Mouse (Mus musculus) ES-Bruce4 (cell line): ENCODE measurements around the gene Hsd17b14. TPM values are rescaled to one million over a fixed set of nuclear protein-coding genes. Genes with fewer than 3 reads are reported as not detected.

Experiments used
- H3K27ac ChIP-seq: 2 replicates; pipeline ENCODE4 v1.5.1; 2012; ENCODE audit warnings: low read length, inconsistent platforms; ENCODE audit not compliant: insufficient read depth
- H3K27me3 ChIP-seq: 2 replicates; pipeline ENCODE4 v1.6.1; 2012; ENCODE audit warnings: mild to moderate bottlenecking, low read length, inconsistent platforms; ENCODE audit not compliant: control insufficient read depth, poor library complexity, insufficient read depth, severe bottlenecking
- H3K36me3 ChIP-seq: 2 replicates; pipeline ENCODE4 v1.6.1; 2012; ENCODE audit warnings: inconsistent platforms, mild to moderate bottlenecking, low read length, moderate library complexity; ENCODE audit not compliant: control insufficient read depth, poor library complexity, insufficient read depth, severe bottlenecking
- H3K4me1 ChIP-seq: one replicate; pipeline ENCODE4 v1.8.1; 2011; ENCODE audit warnings: low read length; ENCODE audit not compliant: control insufficient read depth, insufficient read depth
- H3K4me3 ChIP-seq: 2 replicates; pipeline ENCODE4 v1.5.1; 2011; ENCODE audit warnings: low read depth, mild to moderate bottlenecking, low read length
- H3K9ac ChIP-seq: 2 replicates; pipeline ENCODE4 v1.6.1; 2012; ENCODE audit warnings: low read depth, mild to moderate bottlenecking, inconsistent platforms; ENCODE audit not compliant: poor library complexity, severe bottlenecking
- H3K9me3 ChIP-seq: replicated peaks from 2 replicates; pipeline ENCODE4 v1.6.1; 2012; ENCODE audit warnings: mild to moderate bottlenecking, low read length, inconsistent platforms; ENCODE audit not compliant: control insufficient read depth, poor library complexity, insufficient read depth, severe bottlenecking
- CTCF ChIP-seq: IDR thresholded peaks from one replicate; pipeline ENCODE4 v1.8.1; 2011; ENCODE audit warnings: low read depth, low read length
- EP300 ChIP-seq: IDR thresholded peaks from 2 replicates; pipeline ENCODE4 v1.6.1; 2011; ENCODE audit warnings: low read depth, low read length; ENCODE audit not compliant: insufficient read depth
- POLR2A ChIP-seq: IDR thresholded peaks from one replicate; pipeline ENCODE4 v1.8.1; 2011; ENCODE audit warnings: low read length; ENCODE audit not compliant: insufficient read depth
- polyA plus RNA-seq: library from polyadenylated mRNA; stranded (reverse); fragments of >200 nt; gene quantifications from 2 replicates; pipeline ENCODE4 v1.2.4, GENCODE M21; 2011; ENCODE audit warnings: low read depth; ENCODE audit not compliant: missing spikeins, insufficient read depth, insufficient read length

Gene Hsd17b14
- polyA plus RNA-seq, 1 experiment = 55.0 TPM

DNA sequence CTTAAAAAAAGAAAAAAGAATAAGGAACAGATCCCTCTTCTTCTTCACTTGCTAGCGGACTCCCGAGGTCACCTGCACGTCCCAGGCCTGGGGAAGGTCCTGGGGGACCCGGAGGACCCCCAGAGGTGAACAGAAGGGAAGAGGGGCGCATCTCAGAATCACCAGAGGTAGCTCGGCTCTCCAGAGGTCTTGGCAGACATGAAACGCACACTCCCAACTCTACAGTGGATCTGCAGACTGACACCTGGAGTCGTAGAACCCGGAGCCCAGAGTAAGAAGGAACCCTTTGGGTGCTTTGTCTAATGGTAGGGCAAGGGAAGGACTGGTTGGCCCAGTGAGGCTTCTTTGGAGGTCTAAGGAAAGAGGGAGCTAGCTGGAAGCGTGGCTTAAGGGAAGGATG lies 17.1 kb upstream of the Hsd17b14 start:
- H3K27me3 ChIP-seq = no peaks in the 10 kb centered on the region
- no peaks in the 10 kb centered on the region for H3K9me3 ChIP-seq
- H3K27ac ChIP-seq = no peak overlapping the region; the same call in 1 of the 2 replicates
- H3K4me1 ChIP-seq = peaks cover 2% of the 10 kb centered on the region
- H3K9ac ChIP-seq = peak overlapping the region; percentile 61
- H3K36me3 ChIP-seq = no peaks in the 10 kb centered on the region
- TF ChIP-seq POLR2A (no peak), EP300 (no peak), CTCF (no peak)
- H3K4me3 ChIP-seq = peak overlapping the region; percentile 87

DNA sequence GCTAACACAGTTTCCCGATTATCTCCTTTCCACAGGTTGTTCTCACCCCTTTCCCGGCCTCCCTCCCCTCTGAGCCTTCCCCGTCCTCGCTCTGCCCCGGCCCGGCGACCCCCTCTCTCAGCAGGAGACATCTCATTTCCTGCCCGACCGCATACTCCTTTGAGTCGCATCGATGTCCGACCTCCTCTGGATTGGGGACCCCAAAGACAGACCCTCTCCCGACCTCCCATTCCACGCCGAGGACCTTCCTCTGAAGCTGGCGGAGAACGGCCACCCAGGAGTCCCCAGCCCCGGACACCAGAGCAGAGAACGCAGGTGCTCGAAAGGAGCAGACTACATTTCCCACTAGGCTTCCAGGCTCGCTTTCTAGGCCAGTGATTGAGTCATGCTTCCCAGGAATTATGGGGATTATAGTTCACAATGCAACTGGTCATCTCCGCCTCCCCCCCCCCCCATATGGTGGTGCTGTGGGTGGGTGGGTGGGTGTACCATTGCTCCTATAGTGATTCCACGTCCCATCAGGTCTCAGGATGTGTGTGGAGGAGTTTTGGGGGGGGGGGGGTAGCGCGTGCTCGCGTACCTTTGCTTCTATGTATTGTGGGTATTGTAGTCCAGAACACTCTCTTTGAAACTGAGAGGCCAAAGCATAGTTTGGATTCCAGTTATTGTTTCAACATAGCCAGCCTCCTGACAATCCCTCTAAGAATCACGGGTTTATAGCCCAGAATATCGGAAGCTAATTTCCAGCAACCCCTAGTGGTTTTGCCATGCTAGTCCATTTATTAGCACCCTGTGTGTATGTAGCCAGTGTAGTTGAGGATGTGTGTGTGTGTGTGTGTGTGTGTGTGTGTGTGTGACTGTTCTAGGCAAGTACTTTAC lies 16.3 kb upstream of the Hsd17b14 start:
- peak overlapping the region; percentile 61 for H3K9ac ChIP-seq
- peaks cover 2% of the 10 kb centered on the region for H3K4me1 ChIP-seq
- H3K36me3 ChIP-seq = no peaks in the 10 kb centered on the region
- no peaks in the 10 kb centered on the region for H3K9me3 ChIP-seq
- H3K27ac ChIP-seq = no peak overlapping the region; the same call in 1 of the 2 replicates
- peak overlapping the region; percentile 87 for H3K4me3 ChIP-seq
- H3K27me3 ChIP-seq = no peaks in the 10 kb centered on the region
- TF ChIP-seq EP300 (no peak), POLR2A (no peak), CTCF (no peak)

DNA sequence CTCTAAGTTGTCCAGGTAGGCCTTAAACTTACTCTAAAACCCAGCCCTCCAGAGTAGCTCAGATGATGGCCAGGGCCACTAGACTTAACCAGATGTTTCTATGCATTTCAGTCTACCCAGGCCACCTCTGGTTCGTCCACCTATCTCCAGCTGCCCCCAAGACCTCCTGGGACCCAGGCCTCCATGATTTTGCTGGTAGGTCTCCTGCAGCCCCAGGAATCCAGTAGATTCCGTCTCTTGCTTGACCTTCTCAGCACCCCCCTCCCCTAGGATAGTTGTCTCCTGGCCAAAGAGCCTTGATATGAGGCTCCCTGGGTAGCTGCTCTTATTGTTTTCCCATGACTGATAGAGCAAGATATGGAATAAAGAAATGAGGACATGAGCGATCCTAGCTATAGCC lies 15.6 kb upstream of the Hsd17b14 start:
- H3K27ac ChIP-seq = no peak overlapping the region
- TF ChIP-seq CTCF (no peak), EP300 (no peak), POLR2A (no peak)
- no peaks in the 10 kb centered on the region for H3K27me3 ChIP-seq
- H3K9me3 ChIP-seq = no peaks in the 10 kb centered on the region
- H3K36me3 ChIP-seq = no peaks in the 10 kb centered on the region
- no peak overlapping the region for H3K9ac ChIP-seq
- no peak overlapping the region for H3K4me3 ChIP-seq
- peaks cover 2% of the 10 kb centered on the region for H3K4me1 ChIP-seq

DNA sequence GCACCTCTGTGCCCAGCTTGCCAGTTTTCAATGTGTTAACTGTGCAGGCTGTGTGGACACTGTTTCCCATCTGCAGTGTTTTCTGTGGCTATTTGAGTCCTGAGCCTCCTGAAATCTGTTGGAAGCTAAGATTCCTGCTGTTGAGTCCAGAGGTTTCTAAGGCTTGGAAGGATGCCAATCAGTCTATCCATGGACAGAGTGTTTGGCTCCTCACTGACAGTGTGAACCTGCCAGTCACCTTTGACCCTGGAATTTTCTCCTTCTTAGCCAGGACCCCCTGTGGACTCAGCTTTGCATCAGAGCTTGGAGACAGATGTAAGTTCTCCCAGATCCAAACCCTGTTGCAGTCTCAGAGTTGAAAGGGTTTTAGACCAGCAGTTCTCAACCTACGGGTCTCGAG lies 14.5 kb upstream of the Hsd17b14 start:
- Histone ChIP-seq H3K9ac (no peak overlapping the region), H3K4me1 (no peaks in the 10 kb centered on the region), H3K4me3 (no peak overlapping the region), H3K27ac (no peak overlapping the region), H3K9me3 (no peaks in the 10 kb centered on the region), H3K36me3 (no peaks in the 10 kb centered on the region), H3K27me3 (no peaks in the 10 kb centered on the region)
- TF ChIP-seq CTCF (no peak), EP300 (no peak), POLR2A (no peak)

DNA sequence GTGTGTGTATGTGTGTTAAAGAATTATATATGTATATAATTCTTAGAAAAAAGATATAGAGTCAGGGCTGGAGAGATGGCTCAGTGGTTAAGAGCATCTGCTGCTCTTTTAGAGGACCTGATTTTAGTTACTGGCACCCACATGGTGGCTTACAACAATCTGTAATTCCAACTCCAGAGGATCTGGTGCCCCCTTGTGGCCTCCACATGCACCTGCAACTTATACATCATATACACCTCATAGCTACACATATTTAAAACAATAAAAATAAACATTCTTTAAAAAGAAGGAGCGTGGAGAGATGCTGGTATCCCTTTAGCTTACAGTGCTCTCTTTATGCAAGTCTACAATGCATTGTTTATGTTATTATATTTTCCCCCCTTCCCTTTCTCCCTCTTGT lies 10.2 kb upstream of the Hsd17b14 start:
- Histone ChIP-seq H3K9me3 (no peaks in the 10 kb centered on the region), H3K36me3 (no peaks in the 10 kb centered on the region), H3K27ac (no peak overlapping the region), H3K4me3 (no peak overlapping the region), H3K9ac (no peak overlapping the region), H3K27me3 (no peaks in the 10 kb centered on the region), H3K4me1 (peaks cover 8% of the 10 kb centered on the region)
- TF ChIP-seq CTCF = no peak
- no peak for TF ChIP-seq EP300
- TF ChIP-seq POLR2A = no peak

DNA sequence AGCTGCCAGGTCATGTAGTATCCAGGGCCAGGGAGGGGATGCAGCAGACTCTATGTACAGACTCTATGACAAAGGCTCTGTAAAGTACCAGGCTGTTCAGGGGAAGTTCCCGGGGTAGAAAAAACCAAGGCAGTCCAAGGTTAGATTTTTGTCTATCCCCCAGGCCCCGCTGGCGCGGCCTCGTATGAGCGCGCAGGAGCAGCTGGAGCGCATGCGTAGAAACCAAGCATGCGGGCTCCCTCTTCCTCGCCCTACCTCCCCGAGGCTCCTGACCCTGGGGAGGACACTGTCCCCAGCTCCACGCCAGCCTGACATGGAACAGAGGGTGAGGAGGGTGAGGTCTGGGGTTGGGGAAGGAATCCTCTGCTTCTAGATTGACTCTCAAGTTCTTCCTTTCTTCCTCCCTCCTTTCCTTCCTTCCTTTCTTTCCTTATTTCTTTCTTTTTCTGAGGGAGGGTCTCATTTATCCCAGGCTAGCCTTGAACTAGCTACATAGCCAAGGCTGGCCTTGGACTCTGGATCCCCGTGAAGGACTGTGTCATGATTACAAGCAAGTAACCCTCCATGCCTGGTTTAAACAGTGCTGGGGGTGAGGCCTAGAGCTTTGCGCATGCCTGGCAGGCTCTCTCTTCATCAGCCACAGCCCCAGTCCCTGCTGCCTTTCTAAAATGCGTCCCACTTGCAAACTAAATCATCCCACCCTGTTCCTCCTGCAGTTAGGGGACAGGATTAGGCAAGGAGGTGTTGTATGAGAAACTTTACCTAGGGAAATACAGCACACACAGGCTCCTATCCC lies 4.9 kb upstream of the Hsd17b14 start:
- Histone ChIP-seq H3K36me3 (no peaks in the 10 kb centered on the region), H3K27ac (peak overlapping the region; percentile 82), H3K4me1 (peaks cover 25% of the 10 kb centered on the region), H3K27me3 (no peaks in the 10 kb centered on the region), H3K9me3 (no peaks in the 10 kb centered on the region), H3K9ac (peak overlapping the region; percentile 13), H3K4me3 (peak overlapping the region; percentile 20)
- TF ChIP-seq POLR2A = no peak
